Mouse (Mus musculus) CD4-positive naive resting alpha-beta T cell, adult 76 days (primary cell): Measurements from ENCODE around the gene 1700012P22Rik. TPM values are rescaled to one million over a fixed set of nuclear protein-coding genes. Genes with fewer than 3 reads are reported as not detected.

Source experiments
- total RNA-seq: library from RNA; stranded (reverse); gene quantifications from one replicate; pipeline ENCODE4 v1.2.4, GENCODE M21; 2023

1700012P22Rik gene
- not detected for total RNA-seq

DNA sequence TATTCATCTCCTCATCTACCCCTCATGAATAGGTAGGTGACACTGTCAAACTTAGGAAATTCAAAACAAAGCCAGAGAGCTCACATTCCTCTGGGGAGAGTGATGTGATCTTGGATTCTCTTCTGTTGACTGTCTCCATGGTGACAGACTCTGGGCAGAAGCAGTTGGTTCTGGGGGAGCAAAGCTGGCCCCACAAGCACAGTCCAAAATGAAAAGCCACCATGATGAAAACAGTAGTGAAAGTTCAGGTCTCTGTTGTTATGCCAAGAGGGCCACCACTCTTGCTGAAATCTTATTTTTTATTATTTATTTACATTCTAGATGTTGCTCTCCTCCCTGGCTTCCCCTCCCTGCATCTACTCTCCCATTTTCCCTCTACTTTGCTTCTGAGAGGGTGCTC lies at the start of gene 1700012P22Rik:
Gene 1700012P22Rik, minus strand, starts transcription at position 101 of the 400 bp plus-strand sequence.

DNA sequence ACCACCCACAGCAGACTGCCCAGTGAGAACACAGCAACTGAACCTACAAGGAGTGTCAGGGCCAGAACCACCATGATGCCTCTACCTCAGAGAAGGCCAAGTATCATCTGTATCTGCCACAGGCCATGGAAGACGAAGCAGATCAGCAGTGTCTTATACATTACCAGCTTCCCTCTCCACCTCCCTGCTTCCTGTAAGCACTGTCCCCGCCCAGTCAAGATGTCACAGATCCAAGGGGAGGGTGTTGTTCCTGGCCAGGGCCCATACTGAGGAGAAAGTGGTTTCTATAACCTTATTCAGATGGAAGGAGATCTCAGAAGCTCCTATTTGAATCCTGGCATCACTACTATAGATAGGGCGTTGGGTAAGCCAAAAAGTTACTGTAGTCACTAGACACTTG lies 25.1 kb upstream of the 1700012P22Rik start, which contains the start of gene Aadacl3:
Gene Aadacl3, minus strand, starts transcription at position 101 of the 400 bp plus-strand sequence.

DNA sequence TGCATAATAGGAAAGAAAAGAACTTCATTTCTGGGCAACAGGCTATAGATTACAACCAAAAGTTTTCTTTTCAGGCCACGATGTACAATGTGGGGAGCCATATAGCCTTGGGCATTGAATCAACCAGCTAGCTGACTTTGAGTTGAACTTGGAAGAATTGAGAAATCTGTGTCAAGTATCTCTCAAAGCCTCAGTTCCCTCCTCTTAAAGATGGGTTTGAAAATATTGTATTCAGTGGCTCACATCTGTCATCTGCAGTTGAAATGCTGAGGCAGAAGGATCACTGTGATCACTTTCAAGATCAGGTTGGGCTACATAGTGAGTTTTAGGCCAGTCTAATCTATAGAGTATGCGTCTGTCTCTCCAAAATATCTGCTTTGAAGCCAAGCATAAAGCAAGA lies 14.6 kb upstream of the 1700012P22Rik start, which contains the start of gene Gm9944:
Gene Gm9944, minus strand, starts transcription at position 101 of the 400 bp plus-strand sequence.

DNA sequence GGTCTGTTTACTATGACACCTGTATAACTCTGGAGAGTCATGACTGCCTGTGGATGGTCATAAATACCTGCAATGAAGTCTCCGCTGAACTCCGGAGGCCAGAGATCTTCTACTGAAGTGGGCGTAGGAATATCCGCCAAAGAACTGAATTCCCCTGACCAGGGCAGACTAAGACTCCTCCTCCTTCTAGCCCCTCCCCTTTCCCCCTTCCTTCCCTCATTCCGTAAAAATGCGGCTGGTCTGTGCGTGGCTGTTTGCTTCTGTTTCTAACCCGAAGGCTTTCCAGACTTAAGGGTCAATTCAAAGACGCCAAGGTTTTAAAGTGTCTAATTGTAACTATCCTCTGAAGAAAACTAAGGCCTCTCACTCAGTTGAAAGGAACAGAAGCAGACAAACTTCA lies 30.3 kb downstream of the 1700012P22Rik start, which contains the start of gene Pramef12:
Gene Pramef12, minus strand, starts transcription at position 175 of the 400 bp plus-strand sequence.

DNA sequence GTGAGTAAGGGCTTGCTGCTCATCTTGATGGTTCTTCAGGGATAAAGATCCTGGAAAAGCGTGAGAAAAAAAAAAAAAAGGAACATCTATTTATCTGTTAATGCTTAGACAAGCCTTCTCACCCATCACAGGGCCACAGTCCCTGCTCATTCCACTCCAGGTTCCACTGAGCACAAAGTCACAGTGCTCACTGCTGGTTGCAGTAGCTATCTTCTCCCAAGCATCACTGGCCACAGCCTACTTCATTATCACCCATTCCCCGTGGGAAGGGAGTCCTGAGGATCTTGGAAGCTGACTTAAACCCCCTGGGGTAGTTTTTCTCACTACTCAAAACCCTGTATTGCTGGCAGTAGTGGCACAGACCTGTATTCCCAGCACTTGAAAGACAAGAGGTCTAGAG lies 60.7 kb downstream of the 1700012P22Rik start, which contains the start of gene Pramef20:
Gene Pramef20, minus strand, starts transcription at position 23 of the 400 bp plus-strand sequence.

Other genes starting within 250 kb of the 1700012P22Rik start
- gene Oog2, start 248.1 kb downstream of the 1700012P22Rik start, total RNA-seq, result not detected
- gene C87977, start 225.5 kb downstream of the 1700012P22Rik start, total RNA-seq, result not detected
- gene Pramel5, start 158.3 kb downstream of the 1700012P22Rik start, total RNA-seq, result not detected
- gene Gm13128, start 108.5 kb downstream of the 1700012P22Rik start, total RNA-seq, result not detected
- gene Gm13119, start 80.8 kb downstream of the 1700012P22Rik start, total RNA-seq, result not detected
- not detected for gene Pramef20, start 60.8 kb downstream of the 1700012P22Rik start, total RNA-seq
- not detected for gene Pramef12, start 30.3 kb downstream of the 1700012P22Rik start, total RNA-seq
- gene Gm9944, start 14.5 kb upstream of the 1700012P22Rik start, total RNA-seq, result not detected
- not detected for gene Aadacl3, start 25.0 kb upstream of the 1700012P22Rik start, total RNA-seq
- gene 9430007A20Rik, start 81.0 kb upstream of the 1700012P22Rik start, total RNA-seq, result not detected
- not detected for gene Gm13124, start 126.4 kb upstream of the 1700012P22Rik start, total RNA-seq
- not detected for gene Aadacl4, start 174.9 kb upstream of the 1700012P22Rik start, total RNA-seq
- not detected for gene Gm436, start 247.6 kb upstream of the 1700012P22Rik start, total RNA-seq